Mouse (Mus musculus) E14TG2a.4 (cell line): ENCODE results near the gene Lrrc4c.

Experiments
- H3K27me3 ChIP-seq: 2 replicates; pipeline ENCODE4 v1.6.1; 2014; ENCODE audit warnings: low read length, control low read depth; ENCODE audit not compliant: insufficient read depth
- H3K36me3 ChIP-seq: 2 replicates; pipeline ENCODE4 v1.6.1; 2014; ENCODE audit warnings: low read length, control low read depth; ENCODE audit not compliant: insufficient read depth
- H3K4me1 ChIP-seq: replicated peaks from 2 replicates; pipeline ENCODE4 v1.6.1; 2014; ENCODE audit warnings: low read depth, low read length, control low read depth
- H3K4me3 ChIP-seq: replicated peaks from 2 replicates; pipeline ENCODE4 v1.5.1; 2014; ENCODE audit warnings: mild to moderate bottlenecking, low read length
- H3K9me3 ChIP-seq: 2 replicates; pipeline ENCODE4 v1.6.1; 2014; ENCODE audit warnings: low read length, control low read depth
- CTCF ChIP-seq: conservative IDR thresholded peaks from 2 replicates; pipeline ENCODE4 v1.5.1; 2014; ENCODE audit warnings: low read length
- NANOG ChIP-seq: IDR thresholded peaks from 2 replicates; pipeline ENCODE4 v1.6.1; 2014; ENCODE audit warnings: borderline replicate concordance, low read length, mixed read lengths
- POU5F1 ChIP-seq: IDR thresholded peaks from 2 replicates; pipeline ENCODE4 v1.6.1; 2014; ENCODE audit warnings: low read length, borderline replicate concordance

The Lrrc4c gene

GRCm38 (mm10) chr2:97524256-97524922, 1206.4 kb downstream of the Lrrc4c start:
- H3K4me1 ChIP-seq: no peaks in the 10 kb centered on the region
- no peak overlapping the region for H3K4me3 ChIP-seq
- H3K36me3 ChIP-seq: no peaks in the 10 kb centered on the region
- no peak for TF ChIP-seq CTCF
- no peak for TF ChIP-seq NANOG
- no peak for TF ChIP-seq POU5F1
- no peaks in the 10 kb centered on the region for H3K27me3 ChIP-seq
- no peaks in the 10 kb centered on the region for H3K9me3 ChIP-seq

- no peak for TF ChIP-seq NANOG
- no peak for TF ChIP-seq CTCF
- TF ChIP-seq POU5F1: no peak
- H3K36me3 ChIP-seq: no peaks in the 10 kb centered on the region
- H3K4me3 ChIP-seq: no peak overlapping the region
- H3K27me3 ChIP-seq: no peaks in the 10 kb centered on the region
- no peaks in the 10 kb centered on the region for H3K4me1 ChIP-seq
- no peaks in the 10 kb centered on the region for H3K9me3 ChIP-seq
Observed at GRCm38 (mm10) chr2:97525107-97525506, 1207.1 kb downstream of the Lrrc4c start.

GRCm38 (mm10) chr2:97530622-97531021, 1212.7 kb downstream of the Lrrc4c start:
- Histone ChIP-seq H3K27me3 (no peaks in the 10 kb centered on the region), H3K4me3 (no peak overlapping the region), H3K4me1 (0 out of 2 replicates have a peak, but pooled peaks cover 5% of the 10 kb centered on the region), H3K36me3 (no peaks in the 10 kb centered on the region), H3K9me3 (no peaks in the 10 kb centered on the region)
- TF ChIP-seq CTCF (no peak), NANOG (no peak), POU5F1 (no peak)

- Histone ChIP-seq H3K4me1 (no peaks in the 10 kb centered on the region), H3K36me3 (no peaks in the 10 kb centered on the region), H3K4me3 (no peak overlapping the region), H3K9me3 (no peaks in the 10 kb centered on the region), H3K27me3 (no peaks in the 10 kb centered on the region)
- no peak for TF ChIP-seq POU5F1
- TF ChIP-seq NANOG: no peak
- no peak for TF ChIP-seq CTCF
Observed at GRCm38 (mm10) chr2:97543691-97544672, 1226.0 kb downstream of the Lrrc4c start.

GRCm38 (mm10) chr2:97544673-97545071, 1226.7 kb downstream of the Lrrc4c start:
- TF ChIP-seq POU5F1 (no peak), NANOG (no peak), CTCF (no peak)
- Histone ChIP-seq H3K27me3 (no peaks in the 10 kb centered on the region), H3K4me1 (no peaks in the 10 kb centered on the region), H3K36me3 (no peaks in the 10 kb centered on the region), H3K4me3 (no peak overlapping the region), H3K9me3 (no peaks in the 10 kb centered on the region)

GRCm38 (mm10) chr2:97545946-97546345, 1228.0 kb downstream of the Lrrc4c start:
- TF ChIP-seq POU5F1: no peak
- no peak for TF ChIP-seq CTCF
- TF ChIP-seq NANOG: no peak
- H3K9me3 ChIP-seq: no peaks in the 10 kb centered on the region
- no peaks in the 10 kb centered on the region for H3K4me1 ChIP-seq
- H3K36me3 ChIP-seq: no peaks in the 10 kb centered on the region
- no peaks in the 10 kb centered on the region for H3K27me3 ChIP-seq
- no peak overlapping the region for H3K4me3 ChIP-seq

- Histone ChIP-seq H3K36me3 (no peaks in the 10 kb centered on the region), H3K27me3 (no peaks in the 10 kb centered on the region), H3K4me3 (no peak overlapping the region), H3K9me3 (no peaks in the 10 kb centered on the region), H3K4me1 (no peaks in the 10 kb centered on the region)
- TF ChIP-seq CTCF: no peak
- TF ChIP-seq POU5F1: no peak
- TF ChIP-seq NANOG: no peak
Observed at GRCm38 (mm10) chr2:97564509-97564908, 1246.5 kb downstream of the Lrrc4c start.

- no peak for TF ChIP-seq POU5F1
- TF ChIP-seq NANOG: no peak
- no peak for TF ChIP-seq CTCF
- H3K36me3 ChIP-seq: no peaks in the 10 kb centered on the region
- H3K9me3 ChIP-seq: no peaks in the 10 kb centered on the region
- no peaks in the 10 kb centered on the region for H3K4me1 ChIP-seq
- H3K27me3 ChIP-seq: no peaks in the 10 kb centered on the region
- H3K4me3 ChIP-seq: no peak overlapping the region
Observed at GRCm38 (mm10) chr2:97568954-97569353, 1251.0 kb downstream of the Lrrc4c start.
